Mouse (Mus musculus) lung, embryonic 14.5 days (tissue): Measurements from ENCODE around the gene Adamtsl3. TPM values are rescaled to one million over a fixed set of nuclear protein-coding genes. Genes with fewer than 3 reads are reported as not detected.

ENCODE experiments used
- ATAC-seq: fragments of 200-750 bp; cut with Nextera tagmentation; 2 replicates; pipeline ENCODE4 v1.8.0; 2017; ENCODE audit warnings: mild to moderate bottlenecking, moderate TSS enrichment, moderate library complexity; ENCODE audit not compliant: insufficient read depth
- DNase-seq: peaks from one replicate; pipeline ENCODE4 v3.0.0-alpha.2; 2015
- H3K27ac ChIP-seq: fragments of 300-500 bp; sonication (generic); 2 replicates; pipeline ENCODE4 v1.5.1; 2014; ENCODE audit warnings: low read depth, mild to moderate bottlenecking, moderate library complexity
- H3K27me3 ChIP-seq: fragments of 300-500 bp; sonication (generic); 2 replicates; pipeline ENCODE4 v1.6.1; 2014; ENCODE audit warnings: low read length, control low read depth; ENCODE audit not compliant: insufficient read depth
- H3K36me3 ChIP-seq: fragments of 300-500 bp; sonication (generic); 2 replicates; pipeline ENCODE4 v1.6.1; 2014; ENCODE audit warnings: control low read depth; ENCODE audit not compliant: insufficient read depth
- H3K4me1 ChIP-seq: fragments of 300-500 bp; sonication (generic); 2 replicates; pipeline ENCODE4 v1.6.1; 2014; ENCODE audit warnings: antibody characterized with exemption, control low read depth; ENCODE audit not compliant: insufficient read depth
- H3K4me2 ChIP-seq: fragments of 300-500 bp; sonication (generic); 2 replicates; pipeline ENCODE4 v1.6.1; 2014; ENCODE audit warnings: mild to moderate bottlenecking
- H3K4me3 ChIP-seq: fragments of 300-500 bp; sonication (generic); 2 replicates; pipeline ENCODE4 v1.5.1; 2014; ENCODE audit warnings: low read depth, low read length
- H3K9ac ChIP-seq: fragments of 300-500 bp; sonication (generic); 2 replicates; pipeline ENCODE4 v1.6.1; 2014
- H3K9me3 ChIP-seq: fragments of 300-500 bp; sonication (generic); 2 replicates; pipeline ENCODE4 v1.6.1; 2016; ENCODE audit warnings: low read depth, low read length, control low read depth
- CTCF ChIP-seq: IDR thresholded peaks from 2 replicates; pipeline ENCODE4 v1.5.1; 2016; ENCODE audit warnings: antibody characterized with exemption, low read depth
- WGBS: fragments of 180-500 bp; shearing (Covaris S2); extraction: QIAGEN DNeasy Blood & Tissue Kit; methylation state at CpG from one replicate; pipeline ENCODE4 v1.1.7; 2014; 5-methylcytosine and 5-hydroxymethylcytosine counted together
- polyA plus RNA-seq: library from polyadenylated mRNA; unstranded; fragments of >200 nt; fragmentation: Nextera tagmentation; extraction: Ambion mirVana; gene quantifications from 2 replicates; pipeline ENCODE4 v1.2.1, GENCODE M21; 2014

The Adamtsl3 gene
- polyA plus RNA-seq, 1 experiment from 2014 or later, result 0.58 TPM

GRCm38 (mm10) chr7:82647909-82648308 lies 312.4 kb downstream of the Adamtsl3 start:
- WGBS, result 25% methylated on average over 4 of the region's 4 CpGs
- peak overlapping the region; percentile 57 for H3K4me2 ChIP-seq
- H3K4me3 ChIP-seq, result peak overlapping the region; percentile 72
- ATAC-seq, result no peak; the same call in 1 of the 2 replicates
- H3K9ac ChIP-seq, result peak overlapping the region; percentile 60
- H3K4me1 ChIP-seq, result no peaks in the 10 kb centered on the region
- H3K27me3 ChIP-seq, result no peaks in the 10 kb centered on the region
- H3K36me3 ChIP-seq, result peaks cover 6% of the 10 kb centered on the region; the same call in 1 of the 2 replicates
- DNase-seq, result no peak
- no peak overlapping the region for H3K27ac ChIP-seq
- H3K9me3 ChIP-seq, result no peaks in the 10 kb centered on the region
- TF ChIP-seq CTCF, result no peak

- under 1% methylated on average over 46 of the region's 46 CpGs for WGBS
- peak within 1 kb of the TSS; percentile 60 for H3K9ac ChIP-seq
- TF ChIP-seq CTCF, result no peak
- peak; percentile 96 for DNase-seq
- H3K36me3 ChIP-seq, result peaks cover 6% of the 10 kb centered on the region; the same call in 1 of the 2 replicates
- H3K27ac ChIP-seq, result no peak within 1 kb of the TSS
- no peaks in the 10 kb centered on the region for H3K9me3 ChIP-seq
- peak; percentile 99 for ATAC-seq
- no peaks in the 10 kb centered on the region for H3K4me1 ChIP-seq
- H3K27me3 ChIP-seq, result no peaks in the 10 kb centered on the region
- H3K4me2 ChIP-seq, result peak within 1 kb of the TSS; percentile 57
- H3K4me3 ChIP-seq, result peak within 1 kb of the TSS; percentile 72
Observed at GRCm38 (mm10) chr7:82648353-82649080, 313.0 kb downstream of the Adamtsl3 start, which contains the start of the genes Saxo2 and Efl1. Gene Saxo2 (minus strand): TSS chr7:82648528. Gene Efl1 (plus strand): TSS chr7:82648614.

DNA sequence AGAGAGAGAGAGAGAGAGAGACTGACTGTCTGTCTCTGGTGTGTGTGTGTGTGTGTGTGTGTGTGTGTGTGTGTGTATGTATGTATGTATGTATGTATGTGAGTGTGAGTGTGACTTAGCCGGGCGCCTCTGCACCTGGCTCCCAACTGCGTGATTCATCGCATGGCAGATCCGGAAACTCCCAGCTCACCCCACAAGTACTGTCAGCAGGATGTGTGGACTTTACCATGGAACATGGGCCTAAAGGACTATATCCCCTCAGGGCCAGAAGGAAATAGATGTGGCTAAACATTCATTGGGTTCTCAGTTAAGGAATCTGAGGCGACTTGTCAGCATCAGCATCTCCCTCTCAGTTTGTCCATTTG lies 313.6 kb downstream of the Adamtsl3 start:
- Histone ChIP-seq H3K27ac (no peak overlapping the region), H3K27me3 (no peaks in the 10 kb centered on the region), H3K4me1 (no peaks in the 10 kb centered on the region), H3K9ac (peak overlapping the region; percentile 60), H3K9me3 (no peaks in the 10 kb centered on the region), H3K4me3 (peak overlapping the region; percentile 72), H3K36me3 (peaks cover 6% of the 10 kb centered on the region; the same call in 1 of the 2 replicates), H3K4me2 (peak overlapping the region; percentile 57)
- DNase-seq (peak; percentile 16), ATAC-seq (peak; percentile 22; the same call in 1 of the 2 replicates)
- no peak for TF ChIP-seq CTCF
- WGBS, result 16% methylated on average over 6 of the region's 6 CpGs

Other genes starting within 250 kb of the Adamtsl3 start
- 3.6 and 3.9 TPM in 2 replicates for gene Sh3gl3, start 161.9 kb upstream of the Adamtsl3 start, polyA plus RNA-seq